Mouse (Mus musculus) T-helper 17 cell (primary cell): ENCODE results near the gene Lcn3.
"Not testable (repeated sequence)": the region's sequence is repeated elsewhere in the genome, so short reads cannot be mapped to it uniquely, and the experiment has no call there.

Experiments
- in situ Hi-C, 2 experiments: fragments of 300-600 bp; cut with MboI, MseI; formaldehyde crosslinking; loops; 1 replicate in 1 of 2; 2 replicates in 1 of 2; pipeline ENCODE4 v1.15.1; 2025; ENCODE audit warnings: high pct_unique_total_duplicates in 2 of 2

Gene Lcn3

DNA sequence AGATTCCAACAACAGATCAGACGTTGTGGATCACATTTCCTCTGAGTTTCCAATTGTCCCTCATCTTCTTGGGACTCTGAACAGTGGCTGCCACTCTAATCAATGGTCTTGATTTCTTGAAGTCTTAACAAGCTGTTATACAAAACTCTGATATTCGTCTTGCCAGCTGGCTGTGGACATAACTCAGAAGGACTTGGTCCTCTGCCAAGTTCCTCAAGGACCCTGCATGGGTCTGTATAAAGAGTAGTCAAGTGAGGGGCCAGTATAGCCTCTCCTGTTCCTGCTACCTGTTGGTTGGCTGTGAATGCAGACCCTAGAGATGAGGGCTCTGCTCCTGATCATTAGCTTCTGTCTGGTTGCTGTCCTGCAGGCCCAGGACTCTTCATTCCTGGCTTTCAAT lies at the start of gene Lcn3:
TSS of gene Lcn3 (plus strand) at position 301 of the 400 bp plus-strand sequence.
- in situ Hi-C loops: loop anchor here in 1 of 2 experiments (5.0 kb wide), 1 partner anchor 62 kb away; no protein-coding TSS in a partner anchor

DNA sequence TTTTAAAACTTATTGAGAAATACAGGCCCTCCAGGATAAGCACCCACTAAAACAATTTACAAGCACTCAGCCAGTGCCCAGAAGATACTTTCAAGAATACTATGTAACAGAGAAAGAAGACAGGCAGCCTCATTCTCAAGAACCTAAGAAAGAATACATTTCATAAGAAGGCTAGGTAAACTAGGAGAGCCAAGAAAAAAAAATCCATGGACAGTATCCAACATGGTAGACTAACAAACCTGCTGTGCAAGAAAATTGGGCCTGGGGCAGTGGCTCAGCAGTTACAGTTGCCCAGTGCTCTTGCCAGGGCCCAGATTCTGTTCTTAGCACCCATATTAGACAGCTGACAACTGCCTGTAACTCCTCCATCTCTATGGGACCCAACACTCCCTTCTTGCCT lies 48.1 kb upstream of the Lcn3 start:
- in situ Hi-C loops: no loop called here

DNA sequence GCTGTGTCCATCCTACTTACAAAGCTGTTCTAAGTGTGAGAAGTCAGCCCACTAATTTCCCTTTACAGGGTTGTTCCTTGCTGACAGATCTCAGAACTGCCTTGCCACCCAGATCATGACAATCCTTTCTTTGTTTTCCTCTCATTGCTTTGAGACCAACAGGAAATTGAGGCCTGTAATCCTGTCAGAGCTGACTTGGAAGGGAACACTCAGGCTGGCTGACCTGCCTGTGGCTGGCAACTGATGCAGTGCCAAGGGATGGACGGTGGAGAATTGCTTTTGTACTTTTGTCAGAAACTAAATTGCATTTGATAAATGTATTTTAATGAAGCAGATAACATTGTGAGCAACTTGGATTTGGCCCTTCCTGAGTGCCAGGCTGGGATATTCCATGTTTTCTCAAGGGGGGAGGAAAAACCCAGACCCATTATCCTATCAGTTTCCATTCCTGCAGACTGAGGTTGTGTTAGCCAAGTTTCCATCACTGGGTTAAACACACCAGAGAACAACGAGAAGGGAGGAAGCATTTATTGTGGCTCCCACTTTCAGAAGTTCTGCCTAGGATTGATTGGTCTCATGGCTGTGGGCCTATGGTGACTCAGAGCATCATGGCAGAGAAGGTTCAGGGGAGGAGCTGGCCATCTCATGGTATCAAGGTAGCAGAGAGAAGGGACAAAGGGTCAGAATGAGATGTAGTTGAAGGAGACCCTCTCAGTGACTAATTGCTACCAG lies 32.0 kb upstream of the Lcn3 start:
- in situ Hi-C loops: no loop called here

DNA sequence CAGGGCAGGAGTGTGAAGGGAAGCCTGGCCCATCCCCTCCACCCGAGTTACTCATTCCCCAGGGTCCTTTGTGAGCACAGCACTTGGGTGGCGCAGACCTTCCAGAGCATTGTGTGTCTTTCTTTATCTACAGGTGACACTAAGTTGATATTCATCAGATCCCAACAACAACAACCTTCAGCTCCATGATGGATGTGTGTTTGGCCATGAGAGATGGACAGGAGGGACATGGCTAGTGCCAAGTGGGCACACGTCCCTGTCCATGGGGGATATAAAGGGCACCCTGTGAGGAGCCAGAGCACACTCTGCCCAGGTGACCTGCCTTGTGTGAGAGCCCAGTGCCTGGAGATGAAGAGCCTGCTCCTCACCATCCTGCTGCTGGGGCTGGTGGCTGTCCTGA lies 28.7 kb upstream of the Lcn3 start, which contains the start of gene Obp2b:
TSS of gene Obp2b (plus strand) at position 301 of the 400 bp plus-strand sequence.
- in situ Hi-C loops: not testable (repeated sequence)

DNA sequence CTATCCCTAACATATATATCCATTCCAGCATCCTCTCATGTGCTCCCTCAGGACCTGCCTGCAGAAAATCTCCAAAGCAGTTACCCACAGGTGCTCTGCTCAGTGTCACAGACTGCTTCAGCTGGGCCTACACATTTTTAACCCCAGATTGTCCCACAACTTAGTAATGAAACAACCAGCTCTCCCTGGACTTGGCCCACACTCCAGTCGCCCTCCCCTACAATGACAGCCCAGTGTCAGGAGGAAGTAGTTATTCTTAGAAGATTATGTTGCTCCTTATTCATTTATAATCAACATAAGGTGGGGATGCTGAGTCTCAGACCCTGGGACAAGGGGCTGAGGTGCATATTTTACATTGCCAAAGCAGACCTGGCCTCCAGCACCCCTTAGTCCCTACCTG lies 23.7 kb upstream of the Lcn3 start:
- in situ Hi-C loops: no loop called here

DNA sequence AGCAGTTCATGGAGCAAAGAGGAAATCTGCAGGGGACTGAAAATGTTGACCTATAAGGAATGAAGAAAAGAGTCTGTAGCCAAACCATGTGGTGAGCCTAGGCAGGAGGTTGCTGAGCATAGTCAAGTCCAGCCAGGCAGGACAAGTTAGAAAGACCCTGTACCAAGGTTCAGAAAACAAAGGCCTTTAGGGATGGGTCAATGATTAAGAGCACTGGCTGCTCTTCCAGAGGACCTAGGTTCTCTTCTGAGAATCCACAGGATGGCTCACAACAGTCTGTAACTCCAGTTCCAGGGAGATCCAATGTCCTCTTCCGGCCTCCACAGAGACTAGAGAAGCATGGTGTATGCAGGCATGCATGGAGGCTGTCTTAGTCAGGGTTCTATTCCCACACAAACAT lies 11.2 kb upstream of the Lcn3 start:
- in situ Hi-C loops: no loop called here

DNA sequence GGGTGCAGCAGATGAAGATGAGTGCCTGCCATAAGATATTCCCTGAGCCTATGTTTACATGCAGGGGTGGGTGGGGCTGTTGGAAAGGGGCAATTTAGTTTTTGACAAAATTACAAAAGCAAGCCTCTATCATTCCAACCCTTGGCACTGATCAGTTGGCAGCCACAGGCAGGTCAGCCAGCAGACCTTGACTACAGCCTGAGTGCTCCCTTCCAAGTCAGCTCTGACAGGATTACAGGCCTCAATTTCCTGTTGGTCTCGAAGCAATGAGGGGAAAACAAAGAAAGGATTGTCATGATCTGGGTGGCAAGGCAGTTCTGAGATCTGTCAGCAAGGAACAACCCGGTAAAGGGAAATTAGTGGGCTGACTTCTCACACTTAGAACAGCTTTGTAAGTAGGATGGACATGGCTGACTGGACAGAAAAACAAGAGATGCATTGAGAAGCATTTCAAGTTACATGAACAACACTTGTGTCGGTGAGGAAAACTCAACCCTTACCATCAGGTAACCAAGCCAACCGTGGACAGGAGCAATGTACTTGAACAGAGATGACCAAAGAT lies 7.2 kb upstream of the Lcn3 start:
- in situ Hi-C loops: no loop called here

DNA sequence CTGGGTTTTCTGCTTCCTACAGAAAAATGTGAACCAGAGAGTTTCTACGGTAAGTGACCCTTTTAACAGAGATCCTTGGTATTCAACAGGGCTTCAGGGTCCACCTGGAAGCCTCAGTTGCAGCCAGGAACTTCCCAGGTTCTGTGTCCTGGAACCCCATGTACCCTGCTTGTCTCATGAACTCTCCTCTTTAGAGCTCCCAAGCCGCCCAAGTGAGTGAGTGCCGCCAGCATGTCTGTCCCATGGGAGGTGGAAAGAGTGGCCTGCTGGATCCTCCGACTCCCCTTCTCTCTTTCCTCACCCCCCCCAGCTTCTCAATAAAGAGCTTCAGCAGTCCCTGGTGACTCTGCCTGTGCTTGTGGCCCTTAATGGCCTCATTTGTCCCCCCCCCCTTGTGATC lies 2.4 kb downstream of the Lcn3 start:
- in situ Hi-C loops: loop anchor here in 1 of 2 experiments (5.0 kb wide), 1 partner anchor 60 kb away; no protein-coding TSS in a partner anchor

DNA sequence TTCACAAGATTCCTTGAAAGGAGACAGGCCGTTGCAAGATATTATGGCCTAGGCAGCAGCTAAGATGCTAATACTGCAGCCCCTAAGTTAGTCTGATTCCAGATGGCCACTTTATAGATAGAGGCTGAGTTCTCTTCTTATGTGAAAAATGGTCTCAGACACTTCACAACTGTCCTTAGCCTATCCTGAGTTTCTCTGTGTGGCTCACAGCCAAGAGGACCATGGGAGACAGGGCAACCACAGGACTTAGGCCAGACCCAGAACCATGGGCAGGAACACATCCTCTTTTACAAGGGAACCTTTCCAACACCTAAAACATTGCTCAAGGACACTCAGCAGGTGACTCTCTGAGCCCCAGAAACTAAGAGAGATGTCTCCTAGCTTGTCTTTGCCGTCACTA lies 8.1 kb downstream of the Lcn3 start:
- in situ Hi-C loops: no loop called here

DNA sequence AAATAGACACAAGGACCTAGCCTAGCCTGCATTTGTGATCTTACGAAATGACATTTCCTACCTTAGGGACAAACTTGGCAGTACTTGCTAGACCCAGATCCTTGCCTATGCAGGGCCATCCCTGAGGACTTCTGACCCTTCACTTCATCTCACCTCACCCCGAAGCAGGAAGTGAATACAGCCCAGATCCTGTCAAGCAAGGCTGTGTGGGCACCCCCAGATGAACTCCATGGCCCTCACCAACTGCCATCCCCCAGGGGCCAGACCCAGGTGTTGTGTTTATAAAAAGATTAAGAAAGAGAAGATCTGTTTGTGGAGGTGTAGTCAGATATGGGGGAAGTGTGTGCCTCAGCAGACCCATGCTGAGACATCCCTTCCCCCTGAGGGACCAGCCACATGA lies 9.3 kb downstream of the Lcn3 start:
- in situ Hi-C loops: no loop called here

DNA sequence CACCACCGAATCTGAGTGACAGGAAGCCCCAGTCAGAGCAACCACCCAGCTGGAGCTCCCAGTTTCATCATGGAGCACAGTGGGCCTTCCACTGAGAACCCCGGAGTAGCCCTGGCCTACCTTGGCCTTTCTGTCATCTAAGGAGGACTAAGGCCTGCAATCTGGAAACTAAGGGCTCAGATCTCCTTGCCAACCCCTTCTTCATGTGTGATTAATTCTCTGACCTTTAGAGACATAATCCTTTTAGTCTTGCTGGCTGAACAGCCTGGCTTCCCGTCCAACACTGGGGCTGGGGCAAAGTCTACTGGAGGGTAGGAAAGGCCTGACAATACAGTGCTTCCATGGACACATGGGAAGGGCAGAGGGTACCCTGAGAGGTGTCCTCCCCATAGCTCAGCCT lies 10.6 kb downstream of the Lcn3 start:
- in situ Hi-C loops: no loop called here

DNA sequence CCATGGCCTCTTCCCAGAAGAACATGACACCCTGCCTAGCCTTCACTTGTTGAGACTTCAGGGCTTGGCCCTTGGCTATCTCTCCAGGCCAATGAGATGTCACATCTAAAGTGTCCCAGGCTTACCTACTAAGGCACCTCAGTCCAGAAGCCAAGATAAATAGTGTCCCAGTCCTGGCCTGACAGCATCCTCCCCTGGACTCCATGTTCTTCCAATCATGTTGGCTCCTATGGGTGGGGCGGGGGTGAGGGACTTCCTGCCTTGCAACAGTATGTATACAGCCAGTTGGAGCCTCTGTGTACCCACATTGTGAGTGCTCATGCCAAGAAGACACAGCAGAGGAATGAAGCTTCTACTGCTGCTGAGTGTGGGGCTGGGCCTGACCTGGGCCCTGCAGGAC lies 11.3 kb downstream of the Lcn3 start, which contains the start of gene Lcn11:
TSS of gene Lcn11 (plus strand) at position 301 of the 400 bp plus-strand sequence.
- in situ Hi-C loops: no loop called here

DNA sequence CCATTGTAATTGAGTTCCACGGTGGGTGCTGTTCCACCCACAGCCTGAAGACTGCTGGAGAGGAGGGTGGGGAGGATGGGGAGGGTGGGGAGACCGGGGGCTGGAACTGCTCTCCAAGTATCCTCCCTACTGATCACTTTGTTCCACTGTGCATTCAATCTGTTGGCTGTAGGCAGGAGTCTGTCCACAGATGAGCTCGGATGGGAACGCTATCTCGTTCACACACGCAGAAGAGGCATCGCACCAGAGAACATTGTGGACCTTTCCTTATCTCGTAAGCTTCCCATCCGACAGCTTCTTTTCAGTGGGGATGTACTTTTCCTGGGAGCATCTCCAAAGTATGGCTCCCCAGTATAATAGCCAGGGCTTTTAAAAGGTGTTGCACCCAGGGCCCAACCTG lies 13.7 kb downstream of the Lcn3 start:
- in situ Hi-C loops: no loop called here

DNA sequence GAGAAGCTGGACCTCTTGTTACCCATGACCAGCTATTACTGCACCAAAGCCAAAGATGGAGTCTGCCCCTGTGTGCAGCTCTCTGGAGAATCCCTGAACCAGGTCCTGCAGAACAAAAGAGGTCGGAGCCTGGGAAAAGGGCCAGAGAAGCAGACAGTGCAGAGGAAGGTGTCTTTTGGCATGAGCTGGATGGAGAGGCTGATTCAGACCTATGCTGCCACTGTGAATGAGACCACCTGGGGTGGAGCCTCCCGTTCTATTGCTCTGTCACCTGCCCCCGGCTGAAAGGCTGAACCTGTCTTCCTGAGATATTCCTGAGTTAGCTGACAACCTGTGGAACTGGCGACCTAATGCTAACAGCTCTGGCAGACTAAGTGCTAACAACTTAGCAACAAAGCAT lies 15.6 kb downstream of the Lcn3 start:
- in situ Hi-C loops: loop anchor here in 1 of 2 experiments (10.0 kb wide), 1 partner anchor 666 kb away; no protein-coding TSS in a partner anchor

DNA sequence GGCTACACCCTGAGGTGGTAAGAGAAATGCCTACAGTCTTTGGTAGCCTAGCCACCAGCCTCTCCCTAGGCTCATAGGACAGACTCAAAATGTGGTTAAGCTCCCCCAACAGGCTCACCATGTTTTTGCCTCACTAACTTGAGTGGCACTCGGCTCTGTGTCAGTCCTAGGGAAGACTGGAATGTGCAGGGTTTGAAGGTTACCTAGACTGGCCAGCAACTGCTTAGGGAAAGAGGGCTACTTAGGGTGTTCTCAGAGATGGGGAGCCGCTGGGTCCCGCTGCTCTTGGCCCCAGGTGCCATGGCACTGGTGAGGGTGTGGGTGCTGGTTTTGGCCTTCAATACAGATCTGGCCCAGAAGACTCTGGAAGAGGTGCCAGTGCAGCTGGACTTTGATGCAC lies 16.6 kb downstream of the Lcn3 start, which contains the start of gene Gm13539:
TSS of gene Gm13539 (plus strand) at position 301 of the 400 bp plus-strand sequence.
- in situ Hi-C loops: loop anchor here in 1 of 2 experiments (10.0 kb wide), 1 partner anchor 667 kb away; no protein-coding TSS in a partner anchor

DNA sequence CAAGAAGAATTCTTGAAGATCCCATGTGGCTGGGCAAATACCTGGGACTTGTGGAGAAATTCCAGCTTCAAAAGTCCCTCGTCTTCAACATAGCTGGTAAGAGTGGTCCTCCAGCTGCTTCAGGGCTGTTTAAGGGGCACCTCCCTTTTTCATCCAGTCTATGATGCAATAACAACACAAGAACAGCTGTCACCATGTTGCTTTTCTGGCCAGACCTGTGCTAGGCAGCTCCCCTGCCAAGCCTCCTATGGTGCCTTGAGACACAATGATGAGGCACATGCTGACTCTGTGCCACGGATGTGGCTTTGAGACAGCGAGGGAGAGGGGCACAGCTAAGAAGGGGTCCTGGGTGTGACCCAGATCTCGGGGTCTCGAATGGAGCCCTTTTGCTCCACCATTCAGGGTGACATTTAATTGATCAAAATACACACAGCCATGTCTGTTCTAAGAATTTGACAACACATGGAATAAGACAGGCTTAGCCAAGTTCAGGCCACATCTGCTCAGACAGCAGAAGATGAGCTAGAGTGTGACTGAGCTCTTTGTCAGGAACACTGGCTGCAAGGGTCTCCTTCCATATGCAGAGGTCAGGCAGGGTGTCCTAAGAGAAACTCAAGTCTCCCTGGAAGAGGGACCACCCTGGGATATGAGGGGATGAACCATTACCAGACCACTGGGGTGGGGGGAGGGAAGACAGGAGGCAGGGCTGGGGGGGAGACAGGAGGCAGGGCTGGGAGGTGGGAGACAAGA lies 20.4 kb downstream of the Lcn3 start:
- in situ Hi-C loops: loop anchor here in 1 of 2 experiments (10.0 kb wide), 1 partner anchor 671 kb away; no protein-coding TSS in a partner anchor

DNA sequence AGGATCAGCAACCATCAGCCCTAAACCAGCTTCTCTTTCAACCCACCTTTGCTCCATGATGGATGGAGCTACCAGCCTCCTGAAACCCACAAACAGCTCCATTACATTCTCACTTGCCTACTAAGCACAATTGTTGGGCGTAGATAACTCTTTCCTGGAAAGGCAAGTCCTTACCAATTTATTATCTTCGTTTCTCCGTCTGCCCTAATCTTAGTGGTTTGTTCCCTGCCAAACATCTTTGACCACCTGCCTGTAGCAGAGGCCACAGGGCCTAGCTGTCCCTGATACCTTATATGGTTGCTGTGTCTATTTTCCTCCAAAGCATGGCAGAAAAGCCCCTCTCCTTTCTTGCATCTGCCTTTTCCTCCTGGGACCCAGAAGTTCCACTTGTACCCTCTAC lies 23.7 kb downstream of the Lcn3 start:
- in situ Hi-C loops: loop anchor here in 1 of 2 experiments (10.0 kb wide), 1 partner anchor 674 kb away; no protein-coding TSS in a partner anchor

DNA sequence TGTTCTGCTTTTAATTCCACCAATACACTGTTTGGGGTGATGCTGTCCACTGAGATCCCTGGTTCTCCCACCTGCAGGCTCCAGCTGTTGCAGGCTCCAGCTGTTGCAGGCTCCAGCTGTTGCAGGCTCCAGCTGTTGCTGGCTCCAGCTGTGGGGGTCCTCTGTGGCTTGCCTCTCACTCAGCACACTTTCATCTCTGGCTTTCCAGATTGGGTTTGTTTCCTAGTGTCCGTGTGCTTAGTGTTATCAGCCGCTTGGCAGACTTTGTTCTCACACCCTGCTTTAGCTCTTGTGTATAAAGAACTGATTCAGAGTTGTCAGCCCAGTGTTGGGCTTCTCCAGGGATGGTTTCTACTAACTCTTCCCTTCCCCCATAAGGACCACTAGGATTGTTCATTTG lies 32.3 kb downstream of the Lcn3 start:
- in situ Hi-C loops: no loop called here

DNA sequence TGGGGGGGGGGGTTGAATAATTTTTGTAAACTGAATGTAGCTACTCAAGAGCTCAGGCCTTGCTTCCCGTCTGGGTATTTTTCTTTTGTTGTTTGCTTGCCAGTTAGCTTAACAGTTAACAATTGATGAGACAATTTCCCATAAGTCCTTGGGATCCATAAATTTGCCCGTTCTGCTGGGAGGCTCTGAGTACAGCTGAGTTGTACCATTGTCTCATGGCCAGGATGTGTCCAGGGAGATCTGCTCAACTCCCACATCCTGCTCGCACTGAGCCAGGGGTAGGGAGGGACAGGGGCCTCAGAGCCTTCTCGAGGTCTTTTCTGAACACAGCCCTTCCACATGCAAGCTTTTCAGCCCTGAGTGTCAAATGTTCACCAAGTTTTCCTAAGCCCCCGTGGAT lies 32.7 kb downstream of the Lcn3 start:
- in situ Hi-C loops: no loop called here

DNA sequence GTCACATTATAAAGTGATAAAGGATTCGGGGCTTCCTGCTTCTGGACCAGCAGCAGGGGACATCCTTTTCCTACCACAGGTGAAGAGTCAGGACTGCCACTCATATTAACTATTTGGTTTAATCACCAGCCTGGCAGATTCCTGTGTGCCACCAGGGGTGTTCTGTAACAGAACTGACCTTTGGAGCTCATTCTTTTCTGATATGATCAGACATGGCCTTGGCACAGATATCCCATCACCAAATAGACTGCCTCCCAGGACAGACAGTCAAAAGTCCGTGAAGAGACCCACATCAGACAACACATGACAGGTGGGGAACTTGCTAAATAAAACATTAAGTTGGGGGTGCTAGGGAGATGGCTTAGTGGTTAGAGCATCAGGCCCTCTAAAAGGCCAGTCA lies 46.3 kb downstream of the Lcn3 start:
- in situ Hi-C loops: no loop called here

DNA sequence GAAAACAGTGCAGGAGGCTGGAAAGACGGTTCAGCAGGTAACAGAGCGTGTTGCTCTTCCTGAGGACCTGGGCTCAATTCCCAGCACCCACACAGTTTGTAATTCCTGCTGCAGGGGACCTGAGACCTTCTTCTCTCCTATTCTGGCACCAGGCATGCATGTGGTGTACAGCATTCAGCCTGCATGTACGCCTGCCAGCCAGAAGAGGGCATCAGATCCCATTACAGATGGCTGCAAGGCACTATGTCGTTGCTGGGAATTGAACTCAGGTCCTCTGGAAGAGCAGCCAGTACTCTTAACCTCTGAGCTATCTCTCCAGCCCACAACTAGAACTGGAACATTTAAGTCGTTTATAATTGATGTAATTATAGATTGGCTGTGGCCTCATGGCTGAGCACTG lies 48.0 kb downstream of the Lcn3 start:
- in situ Hi-C loops: no loop called here

DNA sequence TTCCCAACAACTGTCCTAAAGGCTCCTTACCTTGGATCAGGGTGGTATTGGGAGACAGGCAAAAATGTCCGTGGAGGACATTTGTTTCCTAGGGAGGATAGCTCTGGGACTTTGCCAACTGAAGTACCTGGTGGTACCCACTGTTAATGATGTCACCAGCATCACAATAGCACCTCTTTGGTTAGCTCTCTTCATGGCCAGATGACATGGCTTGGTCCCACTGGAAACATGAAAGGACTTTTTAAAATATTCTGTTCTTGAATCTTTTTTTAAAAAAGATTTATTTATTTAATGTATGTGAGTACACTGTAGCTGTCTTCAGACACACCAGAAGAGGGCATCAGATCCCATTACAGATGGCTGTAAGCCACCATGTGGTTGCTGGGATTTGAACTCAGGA lies 50.4 kb downstream of the Lcn3 start, which contains the start of gene Glt6d1:
TSS of gene Glt6d1 (minus strand) at position 101 of the 400 bp plus-strand sequence.
- in situ Hi-C loops: not testable (repeated sequence)
